Mouse (Mus musculus): ENCODE results near the gene Olfr101. TPM values are rescaled to one million over a fixed set of nuclear protein-coding genes. Genes with fewer than 3 reads are reported as not detected.
A peak's percentile ranks its signal among the peaks of the same experiment; 100 is the strongest.

The Olfr101 gene
- not detected in 2 replicates for polyA plus RNA-seq (2015; fragmentation: Nextera tagmentation; extraction: Ambion mirVana)

DNA sequence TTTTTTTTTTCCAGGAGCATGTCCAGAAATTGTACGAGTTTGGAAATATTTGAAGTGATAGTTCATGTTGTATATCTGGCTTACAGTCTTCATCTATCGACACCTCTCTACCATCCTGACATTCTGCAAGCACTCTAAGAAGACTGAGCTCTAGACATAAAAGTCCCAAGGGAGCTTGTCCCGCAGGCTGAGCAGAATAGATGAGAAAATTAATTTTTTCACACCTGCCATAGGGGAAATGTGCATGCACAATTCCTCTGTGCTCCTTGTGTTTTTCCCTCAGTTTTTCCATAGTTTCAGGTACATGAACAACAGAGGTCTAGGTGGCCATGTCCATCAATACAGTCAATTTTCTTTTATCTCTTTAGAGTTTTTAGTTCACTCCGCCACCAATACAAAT, at the start of gene Olfr101:
Gene Olfr101, minus strand, starts transcription at position 101 of the 400 bp plus-strand sequence.
- Histone ChIP-seq H3K27ac (no peak within 1 kb of the TSS), H3K4me2 (no peak within 1 kb of the TSS), H3K36me3 (no peaks in the 10 kb centered on the region), H3K27me3 (no peaks in the 10 kb centered on the region), H3K4me3 (no peak within 1 kb of the TSS), H3K9me3 (no peaks in the 10 kb centered on the region), H3K9ac (no peak within 1 kb of the TSS), H3K4me1 (no peaks in the 10 kb centered on the region)
- WGBS = 81% methylated on average over 4 of the region's 4 CpGs
- no peak for ATAC-seq (ENCODE audit: insufficient number of reproducible peaks, low FRiP score, low TSS enrichment, low read depth)

DNA sequence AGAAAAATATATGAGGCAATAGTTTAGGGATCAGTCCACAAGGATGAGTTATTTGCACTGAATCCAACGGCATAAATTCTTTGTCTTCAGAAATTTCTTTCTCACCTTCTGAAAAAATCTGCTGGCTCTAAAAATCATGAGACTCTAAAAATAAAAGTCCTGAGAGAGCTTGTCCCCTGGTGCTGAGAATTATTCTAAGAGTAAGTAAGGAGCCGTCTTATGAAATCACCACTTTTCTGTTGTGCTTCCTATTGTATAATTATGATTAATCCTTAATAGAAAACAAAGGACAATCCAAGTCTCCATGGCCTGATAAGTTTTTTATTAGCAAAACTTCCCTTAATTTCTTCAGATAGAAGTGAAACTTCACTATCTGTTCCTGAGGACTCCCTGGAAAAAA, 35.5 kb upstream of the Olfr101 start, which contains the start of gene Olfr103:
Gene Olfr103, minus strand, starts transcription at position 101 of the 400 bp plus-strand sequence.
- 91% methylated on average over 2 of the region's 2 CpGs for WGBS
- no peak within 1 kb of the TSS for H3K4me3 ChIP-seq
- no peaks in the 10 kb centered on the region for H3K4me1 ChIP-seq
- no peak within 1 kb of the TSS for H3K27ac ChIP-seq
- H3K4me2 ChIP-seq = no peak within 1 kb of the TSS
- H3K27me3 ChIP-seq = no peaks in the 10 kb centered on the region
- H3K36me3 ChIP-seq = no peaks in the 10 kb centered on the region
- H3K9ac ChIP-seq = no peak within 1 kb of the TSS
- no peak for ATAC-seq (ENCODE audit: insufficient number of reproducible peaks, low FRiP score, low TSS enrichment, low read depth)
- no peaks in the 10 kb centered on the region for H3K9me3 ChIP-seq

DNA sequence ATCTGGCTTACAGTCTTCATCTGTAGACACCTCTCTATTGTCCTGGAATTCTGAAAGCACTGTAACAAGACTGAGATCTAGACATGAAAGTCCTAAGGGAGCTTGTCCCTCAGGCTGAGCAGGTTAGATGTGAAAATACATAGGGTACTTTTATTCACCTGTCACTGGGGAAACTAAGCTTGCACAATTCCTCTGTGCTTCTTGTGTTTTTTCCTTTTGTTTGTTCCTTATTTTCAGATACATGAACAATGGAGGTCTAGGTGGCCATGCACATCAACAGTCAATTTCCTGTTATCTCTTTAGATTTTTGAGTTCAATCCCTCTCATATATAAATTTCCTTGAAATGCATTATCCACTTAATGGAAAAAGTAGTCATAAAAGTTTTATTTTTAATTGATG, 12.8 kb upstream of the Olfr101 start, which contains the start of gene Olfr102:
Gene Olfr102, minus strand, starts transcription at position 101 of the 400 bp plus-strand sequence.
- ATAC-seq (ENCODE audit: insufficient number of reproducible peaks, low FRiP score, low TSS enrichment, low read depth) = no peak

DNA sequence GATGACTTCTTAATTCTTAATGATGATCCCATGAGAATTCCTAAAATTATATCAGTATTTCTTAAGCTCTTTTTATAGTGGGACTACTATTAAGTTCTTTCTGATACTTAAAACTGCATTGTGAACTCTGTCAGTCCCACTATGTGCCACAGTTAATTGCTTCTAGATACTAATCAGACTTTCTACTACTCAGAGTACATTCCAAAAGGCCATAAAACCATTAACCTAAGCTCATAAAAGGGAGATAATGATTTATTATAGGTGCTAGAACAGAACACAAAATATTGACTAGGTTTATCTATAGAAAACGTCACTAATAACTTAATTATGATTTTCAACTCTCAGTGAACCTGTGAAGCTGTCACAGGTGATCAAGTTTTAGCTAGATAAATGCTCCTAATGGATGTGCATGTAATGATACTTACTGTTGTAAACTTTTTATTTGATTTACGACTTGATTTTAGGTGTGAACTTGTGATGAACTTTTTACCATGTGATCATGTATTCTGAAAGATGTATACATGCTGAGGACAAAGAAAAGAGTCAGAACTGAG, 6.1 kb upstream of the Olfr101 start:
- 29% methylated on average over 2 of the region's 2 CpGs for WGBS
- H3K4me3 ChIP-seq = no peak overlapping the region
- H3K36me3 ChIP-seq = no peaks in the 10 kb centered on the region
- no peak overlapping the region for H3K27ac ChIP-seq
- H3K27me3 ChIP-seq = no peaks in the 10 kb centered on the region
- no peak overlapping the region for H3K4me2 ChIP-seq
- no peaks in the 10 kb centered on the region for H3K9me3 ChIP-seq
- no peaks in the 10 kb centered on the region for H3K4me1 ChIP-seq
- no peak for ATAC-seq (ENCODE audit: insufficient number of reproducible peaks, low FRiP score, low TSS enrichment, low read depth)
- H3K9ac ChIP-seq = no peak overlapping the region

More for the DNA sequence above, 12.8 kb upstream of the Olfr101 start, which contains the start of gene Olfr102:
- H3K4me1 ChIP-seq = no peaks in the 10 kb centered on the region
- no peaks in the 10 kb centered on the region for H3K27me3 ChIP-seq
- no peak within 1 kb of the TSS for H3K9ac ChIP-seq
- no peak within 1 kb of the TSS for H3K27ac ChIP-seq
- H3K4me3 ChIP-seq = no peak within 1 kb of the TSS
- H3K36me3 ChIP-seq = no peaks in the 10 kb centered on the region
- H3K4me2 ChIP-seq = no peak within 1 kb of the TSS
- H3K9me3 ChIP-seq = no peaks in the 10 kb centered on the region

DNA sequence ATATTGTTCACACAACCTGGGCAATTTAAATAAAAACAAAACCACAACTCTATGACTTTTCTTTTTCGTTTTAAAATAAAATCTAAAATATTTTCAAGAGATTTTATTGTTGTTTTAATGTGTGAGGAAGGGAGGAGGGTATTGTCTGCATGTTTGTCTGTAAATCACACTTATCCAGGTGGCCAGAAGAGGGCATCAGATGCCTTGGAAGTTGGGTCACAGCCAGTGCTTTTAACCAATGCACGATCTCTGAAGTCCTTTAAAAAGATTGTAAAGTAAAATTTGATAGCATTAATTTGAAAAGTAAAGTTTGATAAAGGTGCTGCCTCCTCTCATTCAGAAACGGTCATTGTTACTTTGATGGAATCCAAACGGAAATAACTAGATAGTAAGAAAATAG, 4.4 kb upstream of the Olfr101 start:
- no peaks in the 10 kb centered on the region for H3K27me3 ChIP-seq
- no peak overlapping the region for H3K4me2 ChIP-seq
- H3K4me1 ChIP-seq = no peaks in the 10 kb centered on the region
- no peak overlapping the region for H3K27ac ChIP-seq
- WGBS = 35% methylated on average over 4 of the region's 4 CpGs
- H3K4me3 ChIP-seq = no peak overlapping the region
- ATAC-seq (ENCODE audit: insufficient number of reproducible peaks, low FRiP score, low TSS enrichment, low read depth) = no peak
- no peak overlapping the region for H3K9ac ChIP-seq
- H3K9me3 ChIP-seq = no peaks in the 10 kb centered on the region
- no peaks in the 10 kb centered on the region for H3K36me3 ChIP-seq

DNA sequence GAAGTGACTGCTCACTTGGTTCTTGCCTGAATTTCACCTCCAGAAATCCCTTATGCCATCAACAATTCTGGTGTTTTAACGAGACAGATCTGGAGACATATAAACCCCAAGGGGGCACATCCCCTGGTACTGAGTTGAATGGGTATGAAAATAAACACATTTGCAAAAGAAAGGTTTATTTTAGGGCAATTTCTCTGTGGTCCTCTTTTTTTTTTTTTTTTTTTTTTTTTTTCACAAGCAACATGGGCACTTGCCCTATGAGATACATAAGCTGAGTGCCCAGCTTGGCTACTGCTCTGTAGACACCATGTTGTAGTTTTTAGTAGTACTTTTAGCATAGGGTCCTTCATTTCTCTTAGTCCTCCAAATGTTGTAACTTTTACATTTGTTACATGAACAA, 20.8 kb downstream of the Olfr101 start, which contains the start of gene Olfr99:
Gene Olfr99, minus strand, starts transcription at position 101 of the 400 bp plus-strand sequence.
- no peak within 1 kb of the TSS for H3K9ac ChIP-seq
- H3K9me3 ChIP-seq = no peaks in the 10 kb centered on the region
- ATAC-seq (ENCODE audit: insufficient number of reproducible peaks, low FRiP score, low TSS enrichment, low read depth) = no peak
- H3K27ac ChIP-seq = no peak within 1 kb of the TSS
- H3K27me3 ChIP-seq = no peaks in the 10 kb centered on the region
- no peak within 1 kb of the TSS for H3K4me2 ChIP-seq
- H3K4me3 ChIP-seq = no peak within 1 kb of the TSS
- no peaks in the 10 kb centered on the region for H3K36me3 ChIP-seq
- 76% methylated on average over 1 of the region's 1 CpGs for WGBS
- no peaks in the 10 kb centered on the region for H3K4me1 ChIP-seq

DNA sequence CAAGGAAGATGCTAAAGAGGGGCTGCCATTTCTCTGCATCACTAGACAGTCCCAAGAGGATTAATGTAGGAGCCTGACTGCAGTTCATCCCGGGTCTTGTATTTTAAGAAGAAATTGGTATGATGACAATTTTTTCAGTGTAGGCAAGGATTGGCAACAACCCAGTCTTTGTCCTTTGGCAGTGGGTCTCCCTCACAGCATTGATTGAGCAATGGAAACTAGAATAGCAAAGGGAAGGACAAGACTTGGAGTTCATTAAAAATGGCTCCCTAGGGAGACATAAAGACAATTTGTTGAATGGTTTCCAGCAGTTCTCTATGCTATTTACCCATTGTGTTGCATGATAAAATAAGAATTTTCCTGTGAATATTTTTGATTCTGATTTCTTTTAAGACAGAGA, 23.8 kb downstream of the Olfr101 start:
- no peak overlapping the region for H3K4me2 ChIP-seq
- H3K27ac ChIP-seq = no peak overlapping the region
- no peaks in the 10 kb centered on the region for H3K27me3 ChIP-seq
- H3K9ac ChIP-seq = no peak overlapping the region
- no peak overlapping the region for H3K4me3 ChIP-seq
- no peaks in the 10 kb centered on the region for H3K4me1 ChIP-seq
- 64% methylated on average over 1 of the region's 1 CpGs for WGBS
- no peaks in the 10 kb centered on the region for H3K36me3 ChIP-seq
- no peak for ATAC-seq (ENCODE audit: insufficient number of reproducible peaks, low FRiP score, low TSS enrichment, low read depth)
- H3K9me3 ChIP-seq = no peaks in the 10 kb centered on the region

DNA sequence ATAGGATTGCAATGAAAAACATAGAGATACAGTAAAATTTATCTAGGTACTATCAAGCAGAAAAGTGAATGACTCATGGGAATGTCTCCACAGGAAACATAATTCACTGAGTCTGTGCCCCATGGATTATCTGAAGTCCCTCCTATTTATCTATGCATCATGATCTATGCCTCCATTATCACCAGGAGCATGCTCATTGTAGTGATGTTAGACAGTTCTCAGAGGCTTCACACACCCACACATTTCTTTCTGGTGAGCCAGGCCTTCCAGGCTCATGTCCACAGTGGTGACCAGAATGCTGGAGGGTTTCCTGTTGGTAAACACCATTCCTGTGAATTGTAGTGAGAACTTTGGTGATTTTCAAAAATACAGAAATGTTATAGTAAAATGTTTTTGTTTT, 27.5 kb downstream of the Olfr101 start:
- Histone ChIP-seq H3K9ac (no peak overlapping the region), H3K9me3 (no peaks in the 10 kb centered on the region), H3K27ac (no peak overlapping the region), H3K4me3 (no peak overlapping the region), H3K4me2 (no peak overlapping the region), H3K36me3 (no peaks in the 10 kb centered on the region), H3K27me3 (no peaks in the 10 kb centered on the region), H3K4me1 (no peaks in the 10 kb centered on the region)
- ATAC-seq (ENCODE audit: insufficient number of reproducible peaks, low FRiP score, low TSS enrichment, low read depth) = no peak

DNA sequence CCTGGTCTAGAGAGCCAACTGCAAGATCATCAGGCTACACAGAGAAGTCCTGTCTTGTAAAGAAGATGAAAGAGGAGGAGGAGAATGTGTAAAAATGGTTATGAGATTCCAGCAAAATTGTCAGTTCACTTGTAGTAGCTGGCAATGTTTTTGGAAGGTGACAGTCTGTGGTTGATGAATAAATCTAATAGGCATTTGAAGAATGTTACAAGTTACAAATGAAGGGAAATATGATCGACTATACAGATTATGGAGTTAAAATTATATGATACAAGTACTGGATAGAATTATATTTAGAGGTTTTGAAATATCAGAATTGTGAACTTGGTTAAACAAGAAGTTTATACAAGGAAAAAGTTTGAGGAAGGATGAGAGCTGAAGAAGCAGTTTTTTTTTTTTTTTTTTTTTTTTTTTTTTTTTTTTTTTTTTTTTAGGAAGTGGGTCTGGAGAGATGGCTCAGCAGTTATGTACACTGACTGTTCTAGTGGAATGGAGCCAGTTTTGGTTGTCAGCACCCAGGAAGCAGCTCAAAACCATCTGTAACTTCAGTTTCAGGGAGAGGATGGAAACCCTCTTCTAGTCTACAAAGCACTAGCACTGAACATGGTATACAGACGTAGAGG, 28.4 kb downstream of the Olfr101 start:
- no peaks in the 10 kb centered on the region for H3K9me3 ChIP-seq
- ATAC-seq (ENCODE audit: insufficient number of reproducible peaks, low FRiP score, low TSS enrichment, low read depth) = no peak
- H3K27ac ChIP-seq = no peak overlapping the region
- no peaks in the 10 kb centered on the region for H3K36me3 ChIP-seq
- H3K4me1 ChIP-seq = no peaks in the 10 kb centered on the region; the same call in 1 of the 2 replicates
- H3K9ac ChIP-seq = no peak overlapping the region
- no peak overlapping the region for H3K4me3 ChIP-seq
- 74% methylated on average over 2 of the region's 2 CpGs for WGBS
- no peak overlapping the region for H3K4me2 ChIP-seq
- no peaks in the 10 kb centered on the region for H3K27me3 ChIP-seq

DNA sequence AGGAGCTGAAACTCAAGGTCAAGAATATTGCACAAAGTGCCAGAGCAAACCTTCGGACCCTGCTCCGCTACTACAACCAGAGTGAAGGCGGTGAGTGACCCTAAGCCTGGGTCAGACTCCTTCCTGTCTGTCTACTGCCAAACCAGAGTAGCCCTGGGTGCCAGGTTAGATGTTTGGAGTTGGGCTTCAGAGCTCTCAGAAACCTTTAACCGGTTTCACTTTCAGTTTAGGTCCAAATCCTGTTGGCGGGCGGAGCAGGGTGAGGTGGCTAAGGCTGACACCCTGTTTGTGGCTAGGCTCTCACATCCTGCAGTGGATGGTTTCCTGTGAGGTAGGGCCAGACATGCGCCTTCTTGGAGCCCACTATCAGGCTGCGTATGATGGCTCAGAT, 33.4 kb downstream of the Olfr101 start:
- peak overlapping the region; percentile 50 for H3K4me3 ChIP-seq
- peak overlapping the region; percentile 81 for H3K4me2 ChIP-seq
- H3K4me1 ChIP-seq = peaks cover 4% of the 10 kb centered on the region; the same call in 1 of the 2 replicates
- no peak overlapping the region for H3K27ac ChIP-seq
- H3K9ac ChIP-seq = no peak overlapping the region
- ATAC-seq (ENCODE audit: insufficient number of reproducible peaks, low FRiP score, low TSS enrichment, low read depth) = no peak
- H3K9me3 ChIP-seq = no peaks in the 10 kb centered on the region
- 61% methylated on average over 8 of the region's 8 CpGs for WGBS
- no peaks in the 10 kb centered on the region for H3K36me3 ChIP-seq
- no peaks in the 10 kb centered on the region for H3K27me3 ChIP-seq

DNA sequence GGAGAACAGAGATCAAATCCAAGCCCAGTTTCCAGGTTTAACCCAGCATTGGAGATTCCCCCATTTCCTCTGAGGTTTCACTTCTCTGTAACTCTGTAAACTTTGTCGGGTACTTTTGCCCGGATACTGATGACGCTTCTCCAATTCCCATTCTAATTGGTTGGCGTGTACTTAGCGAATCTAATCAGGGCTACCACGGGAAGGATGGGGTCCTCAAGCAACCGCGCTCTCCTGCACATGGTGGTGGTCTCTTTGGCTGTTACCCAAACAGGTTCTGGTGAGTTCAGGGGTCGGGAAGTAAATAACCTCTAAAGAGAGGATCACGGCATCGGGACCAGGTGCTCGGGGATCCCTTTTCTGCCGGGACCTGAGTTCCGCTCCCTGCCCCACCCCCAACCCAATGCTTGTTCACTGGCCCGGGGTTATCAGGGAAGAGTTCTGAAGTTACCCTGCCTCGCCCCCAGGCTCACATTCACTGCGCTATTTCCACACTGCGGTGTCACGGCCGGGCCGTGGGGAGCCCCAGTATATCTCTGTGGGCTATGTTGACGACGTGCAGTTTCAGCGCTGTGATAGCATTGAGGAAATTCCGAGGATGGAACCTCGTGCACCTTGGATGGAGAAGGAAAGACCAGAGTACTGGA, 33.9 kb downstream of the Olfr101 start, which contains the start of gene H2-M3:
Gene H2-M3, plus strand, starts transcription at position 163 of the 644 bp plus-strand sequence.
- Histone ChIP-seq H3K36me3 (no peaks in the 10 kb centered on the region), H3K9me3 (no peaks in the 10 kb centered on the region), H3K4me1 (peaks cover 4% of the 10 kb centered on the region; the same call in 1 of the 2 replicates), H3K4me2 (peak within 1 kb of the TSS; percentile 81), H3K27me3 (no peaks in the 10 kb centered on the region), H3K9ac (no peak within 1 kb of the TSS), H3K4me3 (peak within 1 kb of the TSS; percentile 50), H3K27ac (no peak within 1 kb of the TSS)
- 4% methylated on average over 26 of the region's 26 CpGs for WGBS
- peak; percentile 77 for ATAC-seq (ENCODE audit: insufficient number of reproducible peaks, low FRiP score, low TSS enrichment, low read depth)

DNA sequence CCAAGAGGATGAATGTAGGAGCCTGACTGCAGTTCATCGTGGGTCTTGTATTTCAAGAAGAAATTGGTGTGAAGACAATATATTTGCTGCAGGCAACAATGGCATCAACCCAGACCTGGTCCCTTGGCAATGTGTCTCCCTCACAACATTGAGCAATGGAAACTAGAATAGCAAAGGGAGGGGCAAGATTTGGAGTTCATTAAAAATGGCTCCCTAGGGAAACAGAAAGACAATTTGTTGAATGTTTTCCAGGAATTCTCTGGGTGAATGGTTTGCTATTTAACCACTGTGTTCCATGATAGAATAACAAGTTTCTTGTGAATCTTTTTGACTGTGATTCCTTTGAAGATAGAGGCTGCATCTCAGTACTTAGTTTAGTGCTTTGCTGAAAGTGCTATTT, 40.5 kb downstream of the Olfr101 start, which contains the start of gene Olfr98:
Gene Olfr98, minus strand, starts transcription at position 124 of the 400 bp plus-strand sequence.
- no peak within 1 kb of the TSS for H3K27ac ChIP-seq
- no peak within 1 kb of the TSS for H3K4me2 ChIP-seq
- no peak for ATAC-seq (ENCODE audit: insufficient number of reproducible peaks, low FRiP score, low TSS enrichment, low read depth)
- H3K9me3 ChIP-seq = no peaks in the 10 kb centered on the region
- no peak within 1 kb of the TSS for H3K4me3 ChIP-seq
- WGBS = 97% methylated on average over 1 of the region's 1 CpGs
- H3K4me1 ChIP-seq = no peaks in the 10 kb centered on the region
- no peaks in the 10 kb centered on the region for H3K36me3 ChIP-seq
- no peak within 1 kb of the TSS for H3K9ac ChIP-seq
- H3K27me3 ChIP-seq = no peaks in the 10 kb centered on the region

All from limb, embryonic 15.5 days (tissue).